Mouse (Mus musculus): ENCODE results near the gene Nhsl2.
"Not testable (repeated sequence)": the region's sequence is repeated elsewhere in the genome, so short reads cannot be mapped to it uniquely, and the experiment has no call there.

Gene Nhsl2

GRCm38 (mm10) chrX:101849281-101849821, at the start of gene Nhsl2:
Gene Nhsl2 (plus strand): TSS chrX:101849385.
- peak; percentile 54 for DNase-seq

- DNase-seq: peak; percentile 62
Observed at GRCm38 (mm10) chrX:101805512-101805911, 43.7 kb upstream of the Nhsl2 start.

GRCm38 (mm10) chrX:101811750-101812149, 37.4 kb upstream of the Nhsl2 start:
- no peak for DNase-seq

- DNase-seq: no peak
Observed at GRCm38 (mm10) chrX:101819163-101819562, 30.0 kb upstream of the Nhsl2 start.

GRCm38 (mm10) chrX:101819980-101820379, 29.2 kb upstream of the Nhsl2 start:
- not testable (repeated sequence) for DNase-seq

- no peak for DNase-seq
Observed at GRCm38 (mm10) chrX:101847191-101847795, 1.9 kb upstream of the Nhsl2 start.

- DNase-seq: no peak
Observed at GRCm38 (mm10) chrX:101849901-101850551, 841 bp downstream of the Nhsl2 start.

- peak; percentile 75 for DNase-seq
Observed at GRCm38 (mm10) chrX:101851566-101852354, 2.6 kb downstream of the Nhsl2 start.

- no peak for DNase-seq
Observed at GRCm38 (mm10) chrX:101863666-101864378, 14.6 kb downstream of the Nhsl2 start.

- DNase-seq: no peak
Observed at GRCm38 (mm10) chrX:101864788-101865187, 15.6 kb downstream of the Nhsl2 start.

GRCm38 (mm10) chrX:101874147-101874546, 25.0 kb downstream of the Nhsl2 start:
- no peak for DNase-seq

GRCm38 (mm10) chrX:101874901-101875300, 25.7 kb downstream of the Nhsl2 start:
- DNase-seq: no peak

- DNase-seq: no peak
Observed at GRCm38 (mm10) chrX:101876136-101876535, 27.0 kb downstream of the Nhsl2 start.

- no peak for DNase-seq
Observed at GRCm38 (mm10) chrX:101877840-101878239, 28.7 kb downstream of the Nhsl2 start.

- no peak for DNase-seq
Observed at GRCm38 (mm10) chrX:101878546-101878945, 29.4 kb downstream of the Nhsl2 start.

GRCm38 (mm10) chrX:101882141-101882751, 33.1 kb downstream of the Nhsl2 start:
- DNase-seq: no peak

GRCm38 (mm10) chrX:101889384-101889783, 40.2 kb downstream of the Nhsl2 start:
- DNase-seq: no peak

GRCm38 (mm10) chrX:101889813-101890469, 40.8 kb downstream of the Nhsl2 start:
- DNase-seq: peak; percentile 95

GRCm38 (mm10) chrX:101893796-101894195, 44.6 kb downstream of the Nhsl2 start:
- DNase-seq: no peak

- DNase-seq: peak; percentile 88
Observed at GRCm38 (mm10) chrX:101898341-101898740, 49.2 kb downstream of the Nhsl2 start.

GRCm38 (mm10) chrX:101901806-101902490, 52.8 kb downstream of the Nhsl2 start:
- DNase-seq: peak; percentile 68
